Mouse (Mus musculus): Measurements from ENCODE around the gene Cys1. TPM values are rescaled to one million over a fixed set of nuclear protein-coding genes. Genes with fewer than 3 reads are reported as not detected.

Cys1 gene
- polyA plus RNA-seq (2015; fragmentation: Nextera tagmentation; extraction: Ambion mirVana), result 6.2 and 6.5 TPM in 2 replicates

DNA sequence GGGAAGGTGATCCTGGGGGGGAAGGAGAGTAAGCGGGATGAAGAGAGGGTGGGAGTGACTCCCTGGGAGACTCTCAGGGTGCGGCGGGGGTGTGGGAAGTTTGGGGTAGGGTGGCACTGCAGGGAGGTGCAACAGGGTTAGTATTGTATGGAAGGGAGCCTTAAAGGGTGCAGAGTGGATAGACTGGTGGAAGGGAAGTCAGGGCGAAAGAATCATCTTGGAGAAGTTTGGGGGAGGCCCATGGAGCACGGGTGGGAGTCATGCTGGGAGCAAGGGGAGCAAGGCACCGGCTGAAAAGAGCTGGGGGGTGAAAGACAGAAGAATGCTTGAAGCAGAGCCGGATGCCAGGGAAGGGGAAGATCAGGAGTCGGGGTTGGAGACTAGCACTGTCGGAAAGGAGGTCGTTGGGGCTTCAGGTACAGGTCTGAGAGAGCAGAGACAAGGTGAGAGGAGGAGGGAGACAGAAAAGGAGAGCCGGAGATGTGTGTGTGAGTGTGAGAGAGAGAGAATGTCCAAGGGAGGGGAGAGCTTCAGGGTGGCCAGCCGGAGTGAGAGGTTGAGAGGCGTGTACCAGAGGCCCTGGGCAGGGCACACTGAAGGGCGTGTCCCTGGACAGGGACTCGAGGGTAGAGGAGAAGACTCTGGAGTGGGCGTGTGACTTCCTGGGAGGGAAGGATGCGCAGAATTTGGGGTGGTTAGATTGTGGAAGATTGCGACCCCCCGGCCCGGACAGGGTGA, at the start of gene Cys1:
Cys1 (minus strand) TSS at position 528 of the 738 bp plus-strand sequence.
- peaks cover 13% of the 10 kb centered on the region for H3K27me3 ChIP-seq
- no peaks in the 10 kb centered on the region for H3K9me3 ChIP-seq (replicated peaks)
- peak within 1 kb of the TSS; percentile 60 for H3K9ac ChIP-seq
- 5% methylated on average over 20 of the region's 20 CpGs for WGBS
- ATAC-seq (ENCODE audit: insufficient number of reproducible peaks, low FRiP score, low TSS enrichment, low read depth), result no peak
- H3K36me3 ChIP-seq, result no peaks in the 10 kb centered on the region
- peak within 1 kb of the TSS; percentile 80 for H3K27ac ChIP-seq (replicated peaks)
- H3K4me2 ChIP-seq (replicated peaks), result peak within 1 kb of the TSS; percentile 87
- peaks cover 39% of the 10 kb centered on the region for H3K4me1 ChIP-seq
- H3K4me3 ChIP-seq (replicated peaks), result peak within 1 kb of the TSS; percentile 57

DNA sequence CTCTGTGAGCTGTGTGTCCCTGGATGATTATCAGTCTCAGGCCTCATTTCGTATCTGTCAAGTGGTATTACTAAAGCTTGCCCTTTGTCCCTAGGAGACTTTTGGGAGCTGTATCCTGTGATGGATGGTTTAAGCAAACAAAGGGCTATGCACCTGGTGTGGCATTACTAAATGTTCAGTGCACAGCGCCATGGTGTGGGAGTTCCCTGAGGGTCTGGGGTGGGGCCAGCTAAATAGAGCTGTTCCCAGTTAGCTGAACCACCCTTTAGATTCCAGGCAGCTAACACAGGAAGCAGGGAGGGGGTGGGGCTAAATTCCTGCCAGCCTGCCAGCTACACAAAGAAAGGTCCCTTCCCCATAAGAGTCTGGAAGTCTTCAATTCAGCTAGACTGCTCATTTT, 42.8 kb upstream of the Cys1 start:
- Histone ChIP-seq H3K36me3 (no peaks in the 10 kb centered on the region), H3K4me2 (replicated peaks) (peak overlapping the region; percentile 21; the same call in 1 of the 2 replicates), H3K9ac (no peak overlapping the region), H3K27me3 (no peaks in the 10 kb centered on the region), H3K4me3 (replicated peaks) (no peak overlapping the region), H3K4me1 (peaks cover 14% of the 10 kb centered on the region), H3K27ac (replicated peaks) (peak overlapping the region; percentile 79), H3K9me3 (replicated peaks) (no peaks in the 10 kb centered on the region)
- peak; percentile 79 for ATAC-seq (ENCODE audit: insufficient number of reproducible peaks, low FRiP score, low TSS enrichment, low read depth)
- 8% methylated on average over 2 of the region's 2 CpGs for WGBS

DNA sequence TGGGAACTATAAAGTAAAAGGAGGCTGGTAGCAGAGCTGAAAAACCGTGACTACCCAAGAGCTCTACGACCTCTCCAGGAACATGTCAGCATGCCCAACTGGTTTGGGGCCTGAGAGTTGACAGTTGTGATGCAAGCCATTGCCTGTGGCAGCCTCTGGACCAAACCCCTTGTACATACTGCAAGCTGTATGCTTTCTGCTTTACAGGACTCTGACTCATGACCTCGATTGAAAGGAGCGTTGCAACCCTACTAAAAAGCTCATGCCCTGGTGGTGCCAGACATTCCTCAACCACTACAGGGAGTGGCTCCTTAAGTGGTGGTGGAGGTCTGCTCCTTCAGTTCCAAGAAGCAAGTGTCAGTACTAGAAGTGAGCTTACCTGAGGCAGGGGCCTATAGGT, 42.2 kb upstream of the Cys1 start:
- Histone ChIP-seq H3K4me3 (replicated peaks) (no peak overlapping the region), H3K9me3 (replicated peaks) (no peaks in the 10 kb centered on the region), H3K36me3 (no peaks in the 10 kb centered on the region), H3K9ac (no peak overlapping the region), H3K27me3 (no peaks in the 10 kb centered on the region), H3K4me2 (replicated peaks) (no peak overlapping the region), H3K4me1 (peaks cover 14% of the 10 kb centered on the region), H3K27ac (replicated peaks) (peak overlapping the region; percentile 79)
- no peak for ATAC-seq (ENCODE audit: insufficient number of reproducible peaks, low FRiP score, low TSS enrichment, low read depth)
- 29% methylated on average over 4 of the region's 4 CpGs for WGBS

DNA sequence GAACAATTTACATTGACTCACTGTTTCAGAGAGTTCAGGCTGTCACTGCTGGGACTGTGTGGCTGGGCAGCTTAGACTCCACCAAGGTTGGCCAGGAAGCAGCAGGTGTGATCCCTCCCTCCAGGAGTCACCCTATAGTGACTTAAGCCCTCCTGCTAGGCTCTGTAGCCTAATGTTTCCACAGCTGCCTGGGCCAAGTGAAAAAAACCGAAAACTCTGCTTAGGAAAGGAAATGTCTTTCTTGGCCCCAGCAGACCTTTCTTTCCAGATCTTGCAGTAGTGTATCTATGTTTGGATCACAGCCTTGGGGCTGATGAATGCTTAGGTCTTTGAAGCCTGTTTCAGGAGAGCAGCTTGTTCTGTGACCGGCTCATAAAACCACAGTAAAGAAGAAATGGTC, 41.8 kb upstream of the Cys1 start:
- no peak for ATAC-seq (ENCODE audit: insufficient number of reproducible peaks, low FRiP score, low TSS enrichment, low read depth)
- H3K9ac ChIP-seq, result no peak overlapping the region
- no peaks in the 10 kb centered on the region for H3K36me3 ChIP-seq
- H3K27me3 ChIP-seq, result no peaks in the 10 kb centered on the region
- H3K9me3 ChIP-seq (replicated peaks), result no peaks in the 10 kb centered on the region
- no peak overlapping the region for H3K4me3 ChIP-seq (replicated peaks)
- H3K4me1 ChIP-seq, result peaks cover 14% of the 10 kb centered on the region
- 30% methylated on average over 2 of the region's 2 CpGs for WGBS
- no peak overlapping the region for H3K4me2 ChIP-seq (replicated peaks)
- H3K27ac ChIP-seq (replicated peaks), result peak overlapping the region; percentile 79

DNA sequence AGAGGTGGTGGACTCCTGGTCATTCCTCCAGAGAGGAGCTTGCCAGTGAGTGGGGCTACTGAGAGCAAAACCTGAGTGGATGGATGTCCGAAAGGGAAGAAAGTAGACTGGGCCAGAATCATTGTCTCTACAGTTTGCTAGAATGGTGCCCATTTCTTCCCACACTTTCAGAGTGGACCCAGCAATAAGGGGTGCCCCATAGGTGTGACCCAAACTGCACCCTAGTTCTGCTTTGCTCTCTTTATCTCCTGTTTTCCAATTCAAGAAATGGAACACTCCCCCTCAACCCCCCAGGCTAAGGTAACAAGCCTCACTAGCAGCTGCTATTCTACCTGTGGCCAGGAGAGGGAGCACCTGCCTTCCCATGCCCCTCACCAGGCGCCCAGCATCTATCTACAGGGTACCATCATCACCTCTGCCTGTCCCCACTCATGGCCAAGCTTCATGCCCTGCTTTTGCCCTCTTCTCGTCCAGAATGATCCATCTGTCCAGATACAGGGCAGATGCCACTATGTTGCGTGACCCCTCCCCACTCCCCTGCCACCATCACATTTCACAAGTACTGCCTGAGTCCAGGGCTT, 35.2 kb upstream of the Cys1 start:
- ATAC-seq (ENCODE audit: insufficient number of reproducible peaks, low FRiP score, low TSS enrichment, low read depth), result no peak

DNA sequence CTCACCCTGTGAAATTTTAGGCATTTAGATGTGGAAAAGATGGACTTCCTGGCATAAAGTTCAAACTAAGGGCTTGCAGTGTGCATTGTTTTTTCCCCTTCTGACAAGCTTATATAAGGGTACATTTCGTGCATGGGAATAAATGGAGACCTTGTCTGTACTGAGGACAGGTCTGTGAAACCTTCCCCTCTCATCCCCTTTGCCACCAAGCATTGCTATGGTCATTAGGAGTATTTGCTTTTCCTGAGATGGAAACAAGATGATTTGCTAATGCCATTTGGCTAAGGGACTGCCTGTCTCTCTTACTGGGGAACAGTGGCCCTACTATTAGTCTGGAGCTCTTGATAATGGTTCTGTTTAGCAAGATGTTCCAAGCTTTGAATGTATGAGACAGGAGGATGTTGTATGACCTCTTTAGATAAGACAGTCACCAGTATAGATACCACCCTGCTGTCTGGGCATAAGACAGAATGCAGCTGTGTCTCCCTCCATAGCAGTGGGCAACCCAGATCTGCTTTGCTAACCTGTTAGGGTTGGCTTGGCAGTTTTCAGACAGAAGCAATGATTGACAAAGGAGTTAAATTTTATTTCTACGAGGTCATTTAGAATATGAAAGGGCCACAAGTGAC, 33.8 kb upstream of the Cys1 start:
- no peak for ATAC-seq (ENCODE audit: insufficient number of reproducible peaks, low FRiP score, low TSS enrichment, low read depth)
- H3K36me3 ChIP-seq, result peaks cover 17% of the 10 kb centered on the region; the same call in 1 of the 2 replicates
- H3K27me3 ChIP-seq, result no peaks in the 10 kb centered on the region
- no peak overlapping the region for H3K4me2 ChIP-seq (replicated peaks)
- H3K9me3 ChIP-seq (replicated peaks), result no peaks in the 10 kb centered on the region
- peaks cover 14% of the 10 kb centered on the region for H3K4me1 ChIP-seq
- H3K4me3 ChIP-seq (replicated peaks), result no peak overlapping the region
- 58% methylated on average over 2 of the region's 2 CpGs for WGBS
- no peak overlapping the region for H3K27ac ChIP-seq (replicated peaks)
- no peak overlapping the region for H3K9ac ChIP-seq

More for the DNA sequence above, 35.2 kb upstream of the Cys1 start:
- Histone ChIP-seq H3K4me1 (peaks cover 1% of the 10 kb centered on the region; the same call in 1 of the 2 replicates), H3K27ac (replicated peaks) (no peak overlapping the region), H3K9ac (no peak overlapping the region), H3K4me3 (replicated peaks) (no peak overlapping the region), H3K27me3 (no peaks in the 10 kb centered on the region), H3K4me2 (replicated peaks) (no peak overlapping the region), H3K36me3 (peaks cover 16% of the 10 kb centered on the region; the same call in 1 of the 2 replicates), H3K9me3 (replicated peaks) (no peaks in the 10 kb centered on the region)
- 53% methylated on average over 4 of the region's 4 CpGs for WGBS

DNA sequence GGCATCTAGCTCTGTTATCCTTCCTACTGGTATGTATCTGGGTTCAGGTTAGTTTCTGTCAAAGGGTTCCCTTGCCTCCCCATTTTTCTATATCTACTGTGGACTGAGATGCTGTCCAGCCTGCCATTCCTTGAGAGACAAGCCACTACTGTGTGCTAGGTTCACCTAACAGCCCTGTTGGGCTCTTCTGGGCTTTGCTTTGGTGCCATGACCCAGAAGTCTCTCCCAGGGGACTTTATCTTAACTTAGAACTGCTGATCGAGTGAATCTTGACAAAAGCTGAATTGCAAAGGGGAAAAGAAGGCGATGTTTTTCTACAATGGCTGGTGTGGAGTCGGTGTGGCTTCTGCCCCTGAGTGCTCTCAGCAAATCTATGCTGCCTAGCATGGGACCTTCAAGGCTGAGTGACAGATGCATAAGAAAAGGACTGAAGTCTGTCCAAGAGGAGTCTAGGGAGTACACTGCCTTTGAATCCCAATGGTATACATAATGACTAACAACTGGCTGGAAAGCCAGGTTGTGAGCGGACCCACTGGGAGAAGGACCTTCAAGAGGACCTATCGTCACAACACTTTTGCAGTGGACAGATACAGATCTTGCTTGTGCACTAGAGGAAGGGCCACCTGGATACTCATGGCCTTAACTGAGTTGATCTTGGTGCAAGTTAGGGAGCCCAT, 33.1 kb upstream of the Cys1 start:
- Histone ChIP-seq H3K4me3 (replicated peaks) (no peak overlapping the region), H3K9me3 (replicated peaks) (no peaks in the 10 kb centered on the region), H3K27me3 (no peaks in the 10 kb centered on the region), H3K9ac (no peak overlapping the region), H3K36me3 (peaks cover 17% of the 10 kb centered on the region; the same call in 1 of the 2 replicates), H3K27ac (replicated peaks) (no peak overlapping the region), H3K4me1 (peaks cover 17% of the 10 kb centered on the region), H3K4me2 (replicated peaks) (no peak overlapping the region)
- 72% methylated on average over 5 of the region's 5 CpGs for WGBS
- ATAC-seq (ENCODE audit: insufficient number of reproducible peaks, low FRiP score, low TSS enrichment, low read depth), result no peak

DNA sequence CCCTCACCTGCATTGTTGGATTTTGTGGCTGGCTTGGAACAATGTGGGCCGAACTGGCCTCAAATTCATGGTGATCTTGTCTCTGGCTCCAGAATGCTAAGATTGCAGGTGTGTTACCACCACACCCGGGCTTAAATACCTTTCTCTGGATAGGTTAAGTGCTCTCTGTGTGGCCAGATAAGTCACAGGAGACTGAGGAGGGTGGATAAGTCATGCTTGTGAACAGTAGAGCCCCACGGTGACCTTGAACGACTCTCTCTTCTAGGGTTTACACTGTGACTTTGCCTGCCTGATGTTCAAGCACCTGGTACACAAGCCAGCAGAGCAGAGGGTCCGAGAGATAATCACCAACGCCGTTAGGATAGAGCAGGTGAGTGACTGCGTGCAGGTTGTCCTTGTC, 30.8 kb upstream of the Cys1 start:
- Histone ChIP-seq H3K9me3 (replicated peaks) (no peaks in the 10 kb centered on the region), H3K4me1 (peaks cover 34% of the 10 kb centered on the region), H3K27me3 (no peaks in the 10 kb centered on the region), H3K4me2 (replicated peaks) (no peak overlapping the region), H3K4me3 (replicated peaks) (no peak overlapping the region), H3K9ac (no peak overlapping the region), H3K27ac (replicated peaks) (no peak overlapping the region), H3K36me3 (peaks cover 17% of the 10 kb centered on the region; the same call in 1 of the 2 replicates)
- 76% methylated on average over 8 of the region's 8 CpGs for WGBS
- ATAC-seq (ENCODE audit: insufficient number of reproducible peaks, low FRiP score, low TSS enrichment, low read depth), result no peak

DNA sequence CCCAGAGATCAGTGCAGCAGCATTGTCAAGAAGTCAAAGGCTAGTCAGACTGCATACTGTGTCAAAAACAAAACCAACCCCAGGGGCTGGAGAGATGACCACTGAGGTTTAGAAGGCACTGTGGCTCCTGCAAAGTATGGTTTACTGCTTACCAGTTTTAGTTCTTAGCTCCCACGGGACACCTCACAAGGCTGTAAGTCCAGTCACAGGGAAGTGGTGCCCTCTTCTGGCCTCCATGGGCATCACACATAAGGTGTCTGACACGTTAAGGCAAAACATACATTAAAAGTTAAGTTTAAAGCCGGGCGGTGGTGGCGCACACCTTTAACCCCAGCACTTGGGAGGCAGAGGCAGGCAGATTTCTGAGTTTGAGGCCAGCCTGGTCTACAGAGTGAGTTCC, 29.1 kb upstream of the Cys1 start:
- no peak overlapping the region for H3K9ac ChIP-seq

DNA sequence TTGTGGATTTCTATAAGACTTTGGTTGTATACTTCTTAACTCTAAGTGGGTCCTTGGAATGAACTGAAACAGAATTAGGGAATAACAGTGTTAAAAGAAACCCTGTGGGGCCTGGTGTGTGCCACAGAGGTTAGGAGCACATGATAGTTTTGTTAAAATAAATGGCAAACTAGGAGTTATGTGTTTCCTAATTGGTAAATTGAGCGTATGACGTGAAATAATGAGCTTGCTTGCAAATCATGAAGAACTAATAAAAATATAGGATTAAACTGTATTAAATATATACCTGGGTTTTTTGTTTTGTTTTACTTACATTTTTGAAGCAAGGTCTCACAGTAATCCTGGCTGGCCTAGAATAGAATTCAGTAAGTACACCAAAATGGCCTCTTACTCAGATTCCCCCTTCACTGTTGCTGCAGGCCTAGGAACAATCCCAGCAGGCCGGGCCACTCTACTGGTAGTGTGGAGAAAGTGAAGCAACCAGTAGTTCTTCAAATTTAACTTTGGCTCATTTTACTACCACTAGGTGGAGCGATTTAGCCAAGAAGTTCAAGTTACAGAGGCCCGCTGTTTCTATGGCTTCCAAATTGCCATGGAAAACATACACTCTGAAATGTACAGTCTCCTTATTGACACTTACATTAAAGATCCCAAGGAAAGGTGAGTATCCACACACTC, 28.4 kb upstream of the Cys1 start:
- ATAC-seq (ENCODE audit: insufficient number of reproducible peaks, low FRiP score, low TSS enrichment, low read depth), result no peak
- Histone ChIP-seq H3K4me3 (replicated peaks) (peak overlapping the region; percentile 91), H3K27me3 (no peaks in the 10 kb centered on the region), H3K36me3 (peaks cover 17% of the 10 kb centered on the region; the same call in 1 of the 2 replicates), H3K4me2 (replicated peaks) (peak overlapping the region; percentile 97), H3K9me3 (replicated peaks) (no peaks in the 10 kb centered on the region), H3K9ac (no peak overlapping the region), H3K27ac (replicated peaks) (peak overlapping the region; percentile 83; the same call in 1 of the 2 replicates), H3K4me1 (peaks cover 46% of the 10 kb centered on the region)
- 24% methylated on average over 5 of the region's 5 CpGs for WGBS

More for the DNA sequence above, 29.1 kb upstream of the Cys1 start:
- Histone ChIP-seq H3K9me3 (replicated peaks) (no peaks in the 10 kb centered on the region), H3K36me3 (peaks cover 17% of the 10 kb centered on the region; the same call in 1 of the 2 replicates), H3K27ac (replicated peaks) (peak overlapping the region; percentile 40), H3K4me2 (replicated peaks) (peak overlapping the region; percentile 21; the same call in 1 of the 2 replicates), H3K4me1 (peaks cover 46% of the 10 kb centered on the region), H3K4me3 (replicated peaks) (no peak overlapping the region; the same call in 1 of the 2 replicates), H3K27me3 (no peaks in the 10 kb centered on the region)
- ATAC-seq (ENCODE audit: insufficient number of reproducible peaks, low FRiP score, low TSS enrichment, low read depth), result no peak
- 63% methylated on average over 5 of the region's 5 CpGs for WGBS

Measured in embryonic facial prominence, embryonic 15.5 days (tissue).